Mouse (Mus musculus) natural killer cell, adult 2 months (primary cell): Measurements from ENCODE around the gene Fam234a.
"Not testable (repeated sequence)": the region's sequence is repeated elsewhere in the genome, so short reads cannot be mapped to it uniquely, and the experiment has no call there.

Experiments
- DNase-seq, 2 experiments: peaks; one replicate each; pipeline ENCODE4 v3.0.0; 2022; ENCODE audit warnings: low spot score in 2 of 2

The Fam234a gene

GRCm38 (mm10) chr17:26175248-26175647 lies 68.8 kb downstream of the Fam234a start:
- not testable (repeated sequence) for DNase-seq

GRCm38 (mm10) chr17:26168039-26168438 lies 76.0 kb downstream of the Fam234a start:
- peak; percentile 54 to 70 for DNase-seq

GRCm38 (mm10) chr17:26162736-26163135 lies 81.3 kb downstream of the Fam234a start:
- DNase-seq: no peak
